Mouse (Mus musculus) ES-E14 (cell line): ENCODE measurements around the gene Tedc1.

ENCODE experiments used
- MAFK ChIP-seq: IDR thresholded peaks from 2 replicates; pipeline ENCODE4 v1.6.1; 2014; ENCODE audit warnings: mild to moderate bottlenecking, low read depth, low read length, inconsistent platforms; ENCODE audit not compliant: insufficient read depth
- ZNF384 ChIP-seq: IDR thresholded peaks from 2 replicates; pipeline ENCODE4 v1.6.1; 2012; ENCODE audit warnings: low read depth, low read length, inconsistent platforms

DNA sequence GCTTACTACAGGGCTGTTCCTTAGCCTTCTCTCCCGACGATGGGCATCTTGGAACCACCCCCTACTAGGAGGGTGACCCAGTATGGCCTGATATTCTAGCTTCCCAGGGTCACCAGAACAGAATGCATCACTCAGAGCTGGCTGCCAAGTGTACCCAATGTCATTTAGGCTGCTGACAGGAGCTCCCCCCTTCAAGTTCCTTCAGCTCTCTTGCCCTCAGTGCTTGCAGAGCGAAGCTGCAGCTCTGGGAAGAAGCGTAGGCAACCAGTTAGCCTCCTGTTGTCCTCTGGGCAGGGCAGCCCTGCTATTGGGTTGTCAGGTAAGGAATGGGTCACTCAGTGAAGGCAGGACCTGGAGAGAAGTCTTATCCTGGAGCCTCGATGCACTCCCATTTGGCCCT, 28.7 kb downstream of the Tedc1 start:
- TF ChIP-seq ZNF384 (no peak), MAFK (no peak)
